Mouse (Mus musculus) Patski (cell line): ENCODE results near the gene Ncan. TPM values are rescaled to one million over a fixed set of nuclear protein-coding genes. Genes with fewer than 3 reads are reported as not detected.
A peak's percentile ranks its signal among the peaks of the same experiment; 100 is the strongest.

Experiments used
- ATAC-seq: fragments of 100-300 bp; one replicate; pipeline ENCODE4 v1.8.0; 2021
- CTCF ChIA-PET: fragments of 350-600 bp; sonication (Branson Sonifier 250); formaldehyde crosslinking; loops from one replicate; lab custom pipeline; 2022; ENCODE audit warnings: inconsistent platforms; lab: Charles Lee
- POLR2A ChIA-PET: fragments of 350-600 bp; sonication (Branson Sonifier 250); formaldehyde crosslinking; loops from one replicate; lab custom pipeline; 2022; ENCODE audit warnings: antibody characterized with exemption, inconsistent platforms; lab: Charles Lee
- DNase-seq: peaks from one replicate; pipeline ENCODE4 v3.0.0-alpha.2; 2011; ENCODE audit warnings: low read depth, low spot score
- H3K27me3 ChIP-seq: fragments of 371-371 bp; one replicate; pipeline ENCODE4 v1.5.1; 2021
- CTCF ChIP-seq: fragments of 100-300 bp; IDR thresholded peaks from one replicate; pipeline ENCODE4 v1.5.1; 2021
- in situ Hi-C: fragments of 300-500 bp; cut with MboI; formaldehyde crosslinking; loops from 3 replicates; pipeline ENCODE4 v1.11.1; 2018; ENCODE audit warnings: low pct_unique_long_range_greater_than_20kb, mixed read lengths
- polyA plus RNA-seq: library from polyadenylated mRNA; unstranded; gene quantifications from one replicate; pipeline ENCODE4 v1.2.3, GENCODE M21; 2021

Ncan gene
- polyA plus RNA-seq, 1 experiment from 2014 or later: 0.01 TPM

GRCm38 (mm10) chr8:70129309-70129952 is 8.8 kb upstream of the Ncan start:
- in situ Hi-C loops: no loop called here
- TF ChIP-seq CTCF: no peak
- H3K27me3 ChIP-seq: peaks cover 1% of the 10 kb centered on the region
- no peak for ATAC-seq
- CTCF ChIA-PET: interaction anchor here (1.1 kb wide), 1 partner anchor 37 kb away, joined by 3 read pairs; no protein-coding TSS in a partner anchor
- POLR2A ChIA-PET: interaction anchor here (0.9 kb wide), 1 partner anchor 270 kb away, joined by 3 read pairs; no protein-coding TSS in a partner anchor
- DNase-seq: no peak

GRCm38 (mm10) chr8:70128435-70128834 is 7.8 kb upstream of the Ncan start:
- H3K27me3 ChIP-seq: peaks cover 10% of the 10 kb centered on the region
- ATAC-seq (no peak), DNase-seq (no peak)
- POLR2A ChIA-PET: interaction anchor here (0.9 kb wide), 1 partner anchor 269 kb away, joined by 3 read pairs; no protein-coding TSS in a partner anchor
- no peak for TF ChIP-seq CTCF
- in situ Hi-C loops: no loop called here
- CTCF ChIA-PET: no interaction called here

- peaks cover 21% of the 10 kb centered on the region for H3K27me3 ChIP-seq
- CTCF ChIA-PET: no interaction called here
- no peak for TF ChIP-seq CTCF
- POLR2A ChIA-PET: no interaction called here
- ATAC-seq: no peak
- no peak for DNase-seq
- in situ Hi-C loops: no loop called here
These were observed 4.3 kb upstream of the Ncan start for GRCm38 (mm10) chr8:70124992-70125391.

- ChIA-PET CTCF (no interaction called here), POLR2A (no interaction called here)
- DNase-seq: no peak
- in situ Hi-C loops: no loop called here
- peaks cover 32% of the 10 kb centered on the region for H3K27me3 ChIP-seq
- peak; percentile 80 for TF ChIP-seq CTCF
- ATAC-seq: peak; percentile 44
These were observed 2.2 kb upstream of the Ncan start for GRCm38 (mm10) chr8:70122863-70123262.

GRCm38 (mm10) chr8:70118726-70119700 is 1.7 kb downstream of the Ncan start:
- POLR2A ChIA-PET: no interaction called here
- H3K27me3 ChIP-seq: peaks cover 55% of the 10 kb centered on the region
- in situ Hi-C loops: no loop called here

GRCm38 (mm10) chr8:70117611-70118010 is 3.1 kb downstream of the Ncan start:
- no peak for ATAC-seq
- in situ Hi-C loops: no loop called here

More at GRCm38 (mm10) chr8:70118726-70119700, 1.7 kb downstream of the Ncan start:
- CTCF ChIA-PET: interaction anchor here (1.3 kb wide), 1 partner anchor 21 kb away, joined by 3 read pairs; no protein-coding TSS in a partner anchor
- DNase-seq (no peak), ATAC-seq (no peak)
- no peak for TF ChIP-seq CTCF

GRCm38 (mm10) chr8:70114892-70115291 is 5.8 kb downstream of the Ncan start:
- DNase-seq (no peak), ATAC-seq (no peak)
- peaks cover 73% of the 10 kb centered on the region for H3K27me3 ChIP-seq
- POLR2A ChIA-PET: no interaction called here
- no peak for TF ChIP-seq CTCF
- in situ Hi-C loops: no loop called here
- CTCF ChIA-PET: no interaction called here

More at GRCm38 (mm10) chr8:70117611-70118010, 3.1 kb downstream of the Ncan start:
- CTCF ChIA-PET: no interaction called here
- DNase-seq: no peak
- no peak for TF ChIP-seq CTCF
- POLR2A ChIA-PET: no interaction called here
- H3K27me3 ChIP-seq: peaks cover 64% of the 10 kb centered on the region

- H3K27me3 ChIP-seq: peaks cover 69% of the 10 kb centered on the region
- ATAC-seq (no peak), DNase-seq (no peak)
- in situ Hi-C loops: no loop called here
- TF ChIP-seq CTCF: no peak
- CTCF ChIA-PET: no interaction called here
- POLR2A ChIA-PET: no interaction called here
These were observed 6.2 kb downstream of the Ncan start for GRCm38 (mm10) chr8:70114488-70114887.

- CTCF ChIA-PET: no interaction called here
- in situ Hi-C loops: no loop called here
- POLR2A ChIA-PET: no interaction called here
- peaks cover 80% of the 10 kb centered on the region for H3K27me3 ChIP-seq
- ATAC-seq (no peak), DNase-seq (no peak)
- TF ChIP-seq CTCF: no peak
These were observed 8.2 kb downstream of the Ncan start for GRCm38 (mm10) chr8:70112401-70113016.

GRCm38 (mm10) chr8:70111192-70111795 is 9.4 kb downstream of the Ncan start:
- ATAC-seq (no peak), DNase-seq (no peak)
- ChIA-PET CTCF (no interaction called here), POLR2A (no interaction called here)
- TF ChIP-seq CTCF: no peak
- peaks cover 80% of the 10 kb centered on the region for H3K27me3 ChIP-seq
- in situ Hi-C loops: no loop called here
